Mouse (Mus musculus): ENCODE measurements around the gene Hbp1. TPM values are rescaled to one million over a fixed set of nuclear protein-coding genes. Genes with fewer than 3 reads are reported as not detected.

Hbp1 gene
- polyA plus RNA-seq, 1 experiment from 2014 or later = 47.3 TPM

DNA sequence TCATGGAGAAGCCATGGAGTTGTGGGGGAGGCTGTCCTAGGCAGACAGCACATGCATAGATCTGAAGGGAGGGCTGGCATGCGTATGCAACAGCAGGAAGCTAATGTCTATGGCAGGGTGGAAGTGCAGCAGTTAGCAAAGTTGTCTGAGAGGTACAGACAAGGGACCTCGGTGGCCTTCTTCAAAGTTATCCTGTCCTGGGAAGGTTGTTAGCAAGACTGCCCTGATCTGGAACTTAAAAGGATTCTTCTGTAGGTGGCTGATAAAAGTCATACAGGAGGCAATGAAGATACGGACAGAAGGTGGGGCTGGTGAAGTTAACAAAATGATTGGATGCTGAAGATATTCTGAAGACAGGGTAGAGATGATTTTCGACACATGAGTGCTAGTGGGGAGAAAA lies 16.1 kb upstream of the Hbp1 start:
- Histone ChIP-seq H3K9me3 (ENCODE audit: low read length) (no peaks in the 10 kb centered on the region), H3K4me2 (ENCODE audit: low read depth, low read length) (peak overlapping the region; percentile 10; the same call in 1 of the 2 replicates)
- peak; percentile 82 for ATAC-seq

DNA sequence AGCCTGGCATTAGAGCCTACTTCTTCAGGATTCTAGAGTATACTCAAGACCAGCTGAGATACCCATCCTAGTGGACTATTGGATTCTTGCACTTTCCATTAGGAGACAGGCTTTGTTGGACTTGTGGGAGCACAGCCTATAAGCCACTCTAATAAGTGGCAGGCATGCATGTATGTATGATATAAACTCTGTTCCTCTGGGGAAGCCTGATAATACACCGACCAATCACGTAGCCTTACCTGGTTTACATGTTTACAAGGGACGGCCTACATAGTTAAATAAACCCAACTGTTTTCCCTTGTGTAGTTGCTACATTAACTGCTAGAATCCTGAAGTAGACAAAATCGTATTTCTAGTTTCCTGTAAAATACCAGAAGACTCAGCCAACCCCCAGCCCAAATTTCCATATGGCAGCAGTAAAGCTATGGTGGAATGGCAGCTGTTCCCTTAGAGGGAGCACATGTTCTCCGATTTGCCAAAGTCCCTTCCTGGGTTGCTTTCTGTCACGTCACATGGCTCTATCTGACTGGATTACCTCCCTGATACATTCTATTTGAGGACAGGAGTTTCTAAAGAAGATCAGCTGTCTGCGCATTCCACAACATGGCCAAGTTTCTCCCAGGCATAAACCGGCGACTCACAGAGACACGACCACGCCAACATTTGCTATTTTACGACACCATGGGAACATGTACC lies 15.3 kb upstream of the Hbp1 start:
- Histone ChIP-seq H3K4me1 (ENCODE audit: insufficient read depth) (peaks cover 11% of the 10 kb centered on the region), H3K27ac (ENCODE audit: low read depth) (peak overlapping the region; percentile 81), H3K27me3 (ENCODE audit: insufficient read depth, low read length) (no peaks in the 10 kb centered on the region), H3K9me3 (ENCODE audit: low read length) (no peaks in the 10 kb centered on the region), H3K4me2 (ENCODE audit: low read depth, low read length) (no peak overlapping the region), H3K4me3 (ENCODE audit: low read depth, low read length) (no peak overlapping the region), H3K9ac (replicated peaks) (no peak overlapping the region; the same call in 1 of the 2 replicates), H3K36me3 (replicated peaks; ENCODE audit: insufficient read depth, low read length) (peaks cover 14% of the 10 kb centered on the region)
- no peak for DNase-seq
- whole genome bisulfite sequencing (ENCODE audit: insufficient replicate concordance) = 80% methylated on average over 12 of the region's 12 CpGs
- peak; percentile 85 for TF ChIP-seq EP300 (IDR thresholded peaks at IDR 0.05; ENCODE audit: low read depth)
- TF ChIP-seq CTCF (IDR thresholded peaks at IDR 0.05; ENCODE audit: low read depth) = no peak
- peak; percentile 76 for ATAC-seq

More for the DNA sequence above, 16.1 kb upstream of the Hbp1 start:
- peak overlapping the region; percentile 81 for H3K27ac ChIP-seq (ENCODE audit: low read depth)
- peaks cover 11% of the 10 kb centered on the region for H3K4me1 ChIP-seq (ENCODE audit: insufficient read depth)
- H3K36me3 ChIP-seq (replicated peaks; ENCODE audit: insufficient read depth, low read length) = peaks cover 14% of the 10 kb centered on the region
- DNase-seq = peak; percentile 21
- H3K4me3 ChIP-seq (ENCODE audit: low read depth, low read length) = no peak overlapping the region
- no peaks in the 10 kb centered on the region for H3K27me3 ChIP-seq (ENCODE audit: insufficient read depth, low read length)
- no peak overlapping the region for H3K9ac ChIP-seq (replicated peaks)
- WGBS (ENCODE audit: insufficient replicate concordance) = 56% methylated on average over 4 of the region's 4 CpGs
- TF ChIP-seq CTCF (IDR thresholded peaks at IDR 0.05; ENCODE audit: low read depth) = 0 out of 2 replicates have a peak, but pooled peaks have one; percentile 3
- peak; percentile 96 for TF ChIP-seq EP300 (IDR thresholded peaks at IDR 0.05; ENCODE audit: low read depth)

- no peak overlapping the region for H3K9ac ChIP-seq (replicated peaks)
- H3K27me3 ChIP-seq (ENCODE audit: insufficient read depth, low read length) = no peaks in the 10 kb centered on the region
- H3K4me2 ChIP-seq (ENCODE audit: low read depth, low read length) = no peak overlapping the region
- 93% methylated on average over 6 of the region's 6 CpGs for WGBS (ENCODE audit: insufficient replicate concordance)
- H3K4me1 ChIP-seq (ENCODE audit: insufficient read depth) = peaks cover 11% of the 10 kb centered on the region
- peaks cover 14% of the 10 kb centered on the region for H3K36me3 ChIP-seq (replicated peaks; ENCODE audit: insufficient read depth, low read length)
- no peak overlapping the region for H3K27ac ChIP-seq (ENCODE audit: low read depth)
- no peaks in the 10 kb centered on the region for H3K9me3 ChIP-seq (ENCODE audit: low read length)
- DNase-seq = no peak
- no peak overlapping the region for H3K4me3 ChIP-seq (ENCODE audit: low read depth, low read length)
- no peak for TF ChIP-seq CTCF (IDR thresholded peaks at IDR 0.05; ENCODE audit: low read depth)
- TF ChIP-seq EP300 (IDR thresholded peaks at IDR 0.05; ENCODE audit: low read depth) = no peak
- ATAC-seq = no peak
Measured at GRCm38 (mm10) chr12:31964074-31964473, 13.7 kb upstream of the Hbp1 start.

GRCm38 (mm10) chr12:31955843-31956242 lies 5.5 kb upstream of the Hbp1 start:
- Histone ChIP-seq H3K9ac (replicated peaks) (no peak overlapping the region), H3K4me2 (ENCODE audit: low read depth, low read length) (no peak overlapping the region), H3K4me1 (ENCODE audit: insufficient read depth) (peaks cover 5% of the 10 kb centered on the region; the same call in 1 of the 2 replicates), H3K27ac (ENCODE audit: low read depth) (no peak overlapping the region), H3K27me3 (ENCODE audit: insufficient read depth, low read length) (no peaks in the 10 kb centered on the region), H3K9me3 (ENCODE audit: low read length) (no peaks in the 10 kb centered on the region), H3K36me3 (replicated peaks; ENCODE audit: insufficient read depth, low read length) (no peaks in the 10 kb centered on the region), H3K4me3 (ENCODE audit: low read depth, low read length) (no peak overlapping the region)
- DNase-seq (no peak), ATAC-seq (no peak)
- no peak for TF ChIP-seq CTCF (IDR thresholded peaks at IDR 0.05; ENCODE audit: low read depth)
- no peak for TF ChIP-seq EP300 (IDR thresholded peaks at IDR 0.05; ENCODE audit: low read depth)
- 66% methylated on average over 4 of the region's 4 CpGs for WGBS (ENCODE audit: insufficient replicate concordance)

- Histone ChIP-seq H3K27ac (ENCODE audit: low read depth) (peak overlapping the region; percentile 75), H3K27me3 (ENCODE audit: insufficient read depth, low read length) (no peaks in the 10 kb centered on the region), H3K4me3 (ENCODE audit: low read depth, low read length) (peak overlapping the region; percentile 38), H3K36me3 (replicated peaks; ENCODE audit: insufficient read depth, low read length) (no peaks in the 10 kb centered on the region), H3K4me1 (ENCODE audit: insufficient read depth) (peaks cover 10% of the 10 kb centered on the region), H3K9me3 (ENCODE audit: low read length) (no peaks in the 10 kb centered on the region), H3K9ac (replicated peaks) (peak overlapping the region; percentile 47; the same call in 1 of the 2 replicates), H3K4me2 (ENCODE audit: low read depth, low read length) (peak overlapping the region; percentile 71)
- TF ChIP-seq CTCF (IDR thresholded peaks at IDR 0.05; ENCODE audit: low read depth) = no peak
- 0 out of 2 replicates have a peak, but pooled peaks have one; percentile 5 for TF ChIP-seq EP300 (IDR thresholded peaks at IDR 0.05; ENCODE audit: low read depth)
- ATAC-seq (no peak), DNase-seq (no peak)
- 9% methylated on average over 9 of the region's 9 CpGs for WGBS (ENCODE audit: insufficient replicate concordance)
Measured at GRCm38 (mm10) chr12:31950659-31951031, 310 bp upstream of the Hbp1 start.

DNA sequence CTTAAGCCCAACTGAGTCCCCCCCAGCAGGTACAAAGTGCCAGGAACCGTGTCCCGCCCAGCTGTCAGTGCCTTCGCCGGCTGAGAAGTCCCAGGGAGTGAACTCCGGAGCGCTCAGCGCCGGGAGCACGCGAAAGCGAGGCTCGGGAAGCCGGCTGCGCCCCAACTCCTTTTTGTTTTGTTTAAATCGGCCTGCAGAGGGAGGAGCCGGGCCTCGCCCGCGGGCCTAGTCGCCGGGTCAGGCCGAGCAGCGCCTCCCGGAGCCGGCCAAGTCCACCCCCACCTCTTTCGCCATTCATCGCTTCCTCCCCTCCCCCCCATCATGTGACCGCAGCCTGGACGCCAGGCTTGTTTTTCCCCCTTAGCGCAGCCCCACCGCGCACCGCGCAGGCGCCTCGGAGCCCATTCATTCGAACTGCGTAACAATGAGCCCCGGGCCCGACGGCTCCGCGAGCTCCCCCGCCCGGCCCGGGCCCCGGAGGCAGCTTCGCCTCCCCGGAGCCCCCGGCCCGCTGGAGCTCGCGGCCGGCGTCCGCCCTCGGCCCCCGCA lies 1.1 kb downstream of the Hbp1 start:
- Histone ChIP-seq H3K9me3 (ENCODE audit: low read length) (no peaks in the 10 kb centered on the region), H3K36me3 (replicated peaks; ENCODE audit: insufficient read depth, low read length) (no peaks in the 10 kb centered on the region), H3K27me3 (ENCODE audit: insufficient read depth, low read length) (no peaks in the 10 kb centered on the region), H3K4me3 (ENCODE audit: low read depth, low read length) (peak overlapping the region; percentile 99), H3K27ac (ENCODE audit: low read depth) (peak overlapping the region; percentile 100), H3K4me1 (ENCODE audit: insufficient read depth) (peaks cover 10% of the 10 kb centered on the region), H3K9ac (replicated peaks) (peak overlapping the region; percentile 100), H3K4me2 (ENCODE audit: low read depth, low read length) (peak overlapping the region; percentile 75)
- TF ChIP-seq CTCF (IDR thresholded peaks at IDR 0.05; ENCODE audit: low read depth) = peak; percentile 55
- TF ChIP-seq EP300 (IDR thresholded peaks at IDR 0.05; ENCODE audit: low read depth) = peak; percentile 62; the same call in 1 of the 2 replicates
- DNase-seq = peak; percentile 95
- ATAC-seq = peak; percentile 44
- 3% methylated on average over 54 of the region's 58 CpGs for WGBS (ENCODE audit: insufficient replicate concordance)

Data from liver, postnatal 0 days (tissue).